Mouse (Mus musculus): ENCODE results near the gene Hinfp. TPM values are rescaled to one million over a fixed set of nuclear protein-coding genes. Genes with fewer than 3 reads are reported as not detected.

Gene Hinfp
- polyA plus RNA-seq, 1 experiment from 2014 or later, result 30.5 TPM

GRCm38 (mm10) chr9:44266478-44267226 lies 38.8 kb downstream of the Hinfp start:
- Histone ChIP-seq H3K4me3 (no peak overlapping the region), H3K4me1 (peaks cover 22% of the 10 kb centered on the region), H3K36me3 (ENCODE audit: poor library complexity, severe bottlenecking) (no peaks in the 10 kb centered on the region), H3K9ac (no peak overlapping the region), H3K4me2 (no peak overlapping the region), H3K27me3 (no peaks in the 10 kb centered on the region), H3K27ac (peak overlapping the region; percentile 70; the same call in 1 of the 2 replicates), H3K9me3 (replicated peaks) (peaks cover 7% of the 10 kb centered on the region; the same call in 1 of the 2 replicates)
- no peak for ATAC-seq
- WGBS, result 59% methylated on average over 8 of the region's 8 CpGs

GRCm38 (mm10) chr9:44261388-44261787 lies 44.1 kb downstream of the Hinfp start:
- no peak overlapping the region for H3K4me3 ChIP-seq
- no peak overlapping the region for H3K9ac ChIP-seq
- H3K36me3 ChIP-seq (ENCODE audit: poor library complexity, severe bottlenecking), result no peaks in the 10 kb centered on the region
- no peak overlapping the region for H3K4me2 ChIP-seq
- no peak for ATAC-seq
- WGBS, result 89% methylated on average over 14 of the region's 14 CpGs
- no peaks in the 10 kb centered on the region for H3K9me3 ChIP-seq (replicated peaks)
- H3K27me3 ChIP-seq, result no peaks in the 10 kb centered on the region
- H3K4me1 ChIP-seq, result peaks cover 5% of the 10 kb centered on the region
- no peak overlapping the region for H3K27ac ChIP-seq

GRCm38 (mm10) chr9:44259014-44259413 lies 46.5 kb downstream of the Hinfp start:
- Histone ChIP-seq H3K4me1 (peaks cover 26% of the 10 kb centered on the region), H3K9ac (no peak overlapping the region), H3K36me3 (ENCODE audit: poor library complexity, severe bottlenecking) (no peaks in the 10 kb centered on the region), H3K9me3 (replicated peaks) (no peaks in the 10 kb centered on the region), H3K27me3 (no peaks in the 10 kb centered on the region), H3K4me2 (no peak overlapping the region), H3K27ac (no peak overlapping the region), H3K4me3 (no peak overlapping the region)
- no peak for ATAC-seq
- WGBS, result 78% methylated on average over 10 of the region's 10 CpGs

GRCm38 (mm10) chr9:44256213-44256612 lies 49.3 kb downstream of the Hinfp start:
- H3K9ac ChIP-seq, result no peak overlapping the region
- H3K36me3 ChIP-seq (ENCODE audit: poor library complexity, severe bottlenecking), result no peaks in the 10 kb centered on the region
- no peak overlapping the region for H3K4me3 ChIP-seq
- H3K27me3 ChIP-seq, result no peaks in the 10 kb centered on the region
- no peaks in the 10 kb centered on the region for H3K9me3 ChIP-seq (replicated peaks)
- H3K27ac ChIP-seq, result peak overlapping the region; percentile 88
- peaks cover 43% of the 10 kb centered on the region for H3K4me1 ChIP-seq
- no peak overlapping the region for H3K4me2 ChIP-seq
- 71% methylated on average over 8 of the region's 8 CpGs for WGBS
- ATAC-seq, result no peak

- H3K4me3 ChIP-seq, result 0 out of 2 replicates have a peak overlapping the region, but pooled peaks have one; percentile 2
- peak overlapping the region; percentile 30 for H3K4me2 ChIP-seq
- no peaks in the 10 kb centered on the region for H3K9me3 ChIP-seq (replicated peaks)
- H3K27me3 ChIP-seq, result 0 out of 2 replicates have a peak, but pooled peaks cover under 1% of the 10 kb centered on the region
- H3K4me1 ChIP-seq, result peaks cover 49% of the 10 kb centered on the region
- H3K36me3 ChIP-seq (ENCODE audit: poor library complexity, severe bottlenecking), result no peaks in the 10 kb centered on the region
- H3K27ac ChIP-seq, result peak overlapping the region; percentile 88
- ATAC-seq, result peak; percentile 60
- H3K9ac ChIP-seq, result 0 out of 2 replicates have a peak overlapping the region, but pooled peaks have one; percentile 13
- 36% methylated on average over 6 of the region's 6 CpGs for WGBS
These were observed 50.3 kb downstream of the Hinfp start for GRCm38 (mm10) chr9:44255136-44255521.

- Histone ChIP-seq H3K9me3 (replicated peaks) (no peaks in the 10 kb centered on the region), H3K4me2 (peak overlapping the region; percentile 30)
- ATAC-seq, result peak; percentile 80
These were observed 50.8 kb downstream of the Hinfp start for GRCm38 (mm10) chr9:44254508-44255135.

GRCm38 (mm10) chr9:44253441-44253840 lies 52.0 kb downstream of the Hinfp start:
- Histone ChIP-seq H3K9me3 (replicated peaks) (no peaks in the 10 kb centered on the region), H3K4me1 (peaks cover 60% of the 10 kb centered on the region), H3K36me3 (ENCODE audit: poor library complexity, severe bottlenecking) (no peaks in the 10 kb centered on the region), H3K4me2 (peak overlapping the region; percentile 11; the same call in 1 of the 2 replicates), H3K9ac (no peak overlapping the region), H3K27ac (peak overlapping the region; percentile 88), H3K27me3 (peaks cover 5% of the 10 kb centered on the region; the same call in 1 of the 2 replicates), H3K4me3 (no peak overlapping the region)
- WGBS, result 62% methylated on average over 6 of the region's 6 CpGs
- no peak for ATAC-seq

More at GRCm38 (mm10) chr9:44254508-44255135, 50.8 kb downstream of the Hinfp start:
- H3K9ac ChIP-seq, result no peak overlapping the region
- H3K27me3 ChIP-seq, result peaks cover 5% of the 10 kb centered on the region; the same call in 1 of the 2 replicates
- H3K4me3 ChIP-seq, result 0 out of 2 replicates have a peak overlapping the region, but pooled peaks have one; percentile 2
- peak overlapping the region; percentile 88 for H3K27ac ChIP-seq
- H3K4me1 ChIP-seq, result peaks cover 54% of the 10 kb centered on the region
- no peaks in the 10 kb centered on the region for H3K36me3 ChIP-seq (ENCODE audit: poor library complexity, severe bottlenecking)
- 3% methylated on average over 5 of the region's 5 CpGs for WGBS

GRCm38 (mm10) chr9:44251314-44251713 lies 54.2 kb downstream of the Hinfp start, which contains the start of gene Pdzd3:
TSS of gene Pdzd3 (minus strand) at chr9:44251471.
- WGBS, result 90% methylated on average over 10 of the region's 10 CpGs
- Histone ChIP-seq H3K36me3 (ENCODE audit: poor library complexity, severe bottlenecking) (no peaks in the 10 kb centered on the region), H3K4me2 (no peak within 1 kb of the TSS; the same call in 1 of the 2 replicates), H3K4me1 (peaks cover 57% of the 10 kb centered on the region), H3K27me3 (peaks cover 5% of the 10 kb centered on the region; the same call in 1 of the 2 replicates), H3K9me3 (replicated peaks) (no peaks in the 10 kb centered on the region), H3K27ac (peak within 1 kb of the TSS; percentile 31; the same call in 1 of the 2 replicates), H3K4me3 (no peak within 1 kb of the TSS), H3K9ac (0 out of 2 replicates have a peak within 1 kb of the TSS, but pooled peaks have one; percentile 16)
- no peak for ATAC-seq

GRCm38 (mm10) chr9:44250445-44250844 lies 55.0 kb downstream of the Hinfp start:
- 41% methylated on average over 4 of the region's 4 CpGs for WGBS
- H3K27ac ChIP-seq, result peak overlapping the region; percentile 31; the same call in 1 of the 2 replicates
- H3K4me3 ChIP-seq, result no peak overlapping the region
- 0 out of 2 replicates have a peak overlapping the region, but pooled peaks have one; percentile 16 for H3K9ac ChIP-seq
- no peaks in the 10 kb centered on the region for H3K9me3 ChIP-seq (replicated peaks)
- H3K4me2 ChIP-seq, result no peak overlapping the region; the same call in 1 of the 2 replicates
- H3K4me1 ChIP-seq, result peaks cover 49% of the 10 kb centered on the region
- peaks cover 5% of the 10 kb centered on the region; the same call in 1 of the 2 replicates for H3K27me3 ChIP-seq
- no peak for ATAC-seq
- H3K36me3 ChIP-seq (ENCODE audit: poor library complexity, severe bottlenecking), result no peaks in the 10 kb centered on the region

GRCm38 (mm10) chr9:44249181-44250146 lies 56.0 kb downstream of the Hinfp start:
- no peak overlapping the region for H3K4me2 ChIP-seq
- H3K36me3 ChIP-seq (ENCODE audit: poor library complexity, severe bottlenecking), result no peaks in the 10 kb centered on the region
- peak; percentile 76; the same call in 1 of the 2 replicates for ATAC-seq
- H3K4me1 ChIP-seq, result peaks cover 39% of the 10 kb centered on the region
- 0 out of 2 replicates have a peak overlapping the region, but pooled peaks have one; percentile 30 for H3K9ac ChIP-seq
- peaks cover 5% of the 10 kb centered on the region; the same call in 1 of the 2 replicates for H3K27me3 ChIP-seq
- no peaks in the 10 kb centered on the region for H3K9me3 ChIP-seq (replicated peaks)
- 53% methylated on average over 26 of the region's 26 CpGs for WGBS
- H3K27ac ChIP-seq, result no peak overlapping the region
- no peak overlapping the region for H3K4me3 ChIP-seq

GRCm38 (mm10) chr9:44247907-44248306 lies 57.6 kb downstream of the Hinfp start:
- Histone ChIP-seq H3K9me3 (replicated peaks) (no peaks in the 10 kb centered on the region), H3K4me3 (no peak overlapping the region), H3K9ac (no peak overlapping the region), H3K27me3 (peaks cover 5% of the 10 kb centered on the region; the same call in 1 of the 2 replicates), H3K36me3 (ENCODE audit: poor library complexity, severe bottlenecking) (no peaks in the 10 kb centered on the region), H3K4me2 (no peak overlapping the region), H3K4me1 (peaks cover 23% of the 10 kb centered on the region), H3K27ac (no peak overlapping the region)
- WGBS, result 81% methylated on average over 6 of the region's 6 CpGs
- ATAC-seq, result no peak
